Mouse (Mus musculus): ENCODE data around the gene B830017H08Rik. TPM values are rescaled to one million over a fixed set of nuclear protein-coding genes. Genes with fewer than 3 reads are reported as not detected.

The B830017H08Rik gene
- total RNA-seq, 2 experiments from 2014 or later: 3.4 to 4.1 TPM

GRCm38 (mm10) chr16:17835481-17835880, 2.6 kb downstream of the B830017H08Rik start:
- intact Hi-C loops (cut with DNase I): no loop called here
- no peak overlapping the region for H3K27ac ChIP-seq
- TF ChIP-seq CTCF (IDR thresholded peaks at IDR 0.05): no peak
- no peak for DNase-seq (ENCODE audit: extremely low spot score in 1 of 2, low spot score in 2 of 2)
- no peak overlapping the region for H3K4me3 ChIP-seq

DNA sequence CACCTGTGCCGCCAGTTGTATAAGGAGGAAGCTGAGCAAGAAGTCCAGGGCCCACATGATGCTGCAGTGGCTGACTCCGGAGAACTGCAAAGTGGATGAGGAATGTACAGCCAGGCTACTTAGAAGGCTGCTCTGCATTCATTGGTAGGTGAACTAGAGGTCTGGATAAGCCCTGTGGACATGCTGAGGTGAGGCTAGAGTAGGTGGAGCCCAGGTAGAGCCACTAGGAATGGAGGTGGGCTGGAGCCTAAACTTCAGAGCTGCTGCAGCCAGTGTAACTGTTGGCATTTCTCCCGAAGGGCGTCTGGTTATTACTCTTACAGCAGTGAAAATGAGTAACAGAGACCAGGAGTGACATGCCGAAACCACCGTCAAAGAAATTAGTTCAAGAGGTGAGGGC, 5.1 kb downstream of the B830017H08Rik start, which contains the start of gene Car15:
Car15 (minus strand) TSS at position 314 of the 400 bp plus-strand sequence.
- Histone ChIP-seq H3K4me3 (no peak within 1 kb of the TSS), H3K27ac (no peak within 1 kb of the TSS)
- intact Hi-C loops (cut with DNase I): no loop called here
- DNase-seq (ENCODE audit: extremely low spot score in 1 of 2, low spot score in 2 of 2): no peak
- TF ChIP-seq CTCF (IDR thresholded peaks at IDR 0.05): no peak

GRCm38 (mm10) chr16:17839976-17840375, 7.1 kb downstream of the B830017H08Rik start:
- TF ChIP-seq CTCF (IDR thresholded peaks at IDR 0.05): no peak
- H3K27ac ChIP-seq: no peak overlapping the region
- H3K4me3 ChIP-seq: no peak overlapping the region
- no peak for DNase-seq (ENCODE audit: extremely low spot score in 1 of 2, low spot score in 2 of 2)
- intact Hi-C loops (cut with DNase I): no loop called here

DNA sequence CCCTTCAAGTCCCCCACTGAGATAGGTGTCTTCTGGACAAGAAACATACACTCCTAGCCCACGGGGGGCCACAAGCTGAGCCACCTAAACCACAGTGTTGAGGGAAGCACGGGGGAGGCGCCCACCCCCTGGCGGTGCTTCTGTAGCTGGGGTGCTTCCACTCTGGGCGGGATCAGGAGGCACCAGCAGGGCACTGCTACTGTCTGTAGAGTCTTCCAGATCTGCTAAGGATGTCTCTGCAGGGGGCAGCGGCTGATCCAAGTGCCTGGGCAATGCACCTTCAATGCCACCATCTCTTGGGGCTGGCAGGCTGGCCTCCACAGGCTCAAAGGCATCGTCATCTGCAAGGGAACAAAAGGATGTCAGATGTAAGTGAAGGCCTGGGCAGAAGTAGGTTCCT, 9.5 kb downstream of the B830017H08Rik start:
- no peak overlapping the region for H3K4me3 ChIP-seq
- no peak for DNase-seq (ENCODE audit: extremely low spot score in 1 of 2, low spot score in 2 of 2)
- no peak for TF ChIP-seq CTCF (IDR thresholded peaks at IDR 0.05)
- intact Hi-C loops (cut with DNase I): no loop called here
- H3K27ac ChIP-seq: no peak overlapping the region

GRCm38 (mm10) chr16:17843701-17844365, 10.9 kb downstream of the B830017H08Rik start:
- intact Hi-C loops (cut with DNase I): no loop called here
- TF ChIP-seq CTCF (IDR thresholded peaks at IDR 0.05): no peak
- no peak overlapping the region for H3K4me3 ChIP-seq
- DNase-seq (ENCODE audit: extremely low spot score in 1 of 2, low spot score in 2 of 2): no peak
- no peak overlapping the region for H3K27ac ChIP-seq

DNA sequence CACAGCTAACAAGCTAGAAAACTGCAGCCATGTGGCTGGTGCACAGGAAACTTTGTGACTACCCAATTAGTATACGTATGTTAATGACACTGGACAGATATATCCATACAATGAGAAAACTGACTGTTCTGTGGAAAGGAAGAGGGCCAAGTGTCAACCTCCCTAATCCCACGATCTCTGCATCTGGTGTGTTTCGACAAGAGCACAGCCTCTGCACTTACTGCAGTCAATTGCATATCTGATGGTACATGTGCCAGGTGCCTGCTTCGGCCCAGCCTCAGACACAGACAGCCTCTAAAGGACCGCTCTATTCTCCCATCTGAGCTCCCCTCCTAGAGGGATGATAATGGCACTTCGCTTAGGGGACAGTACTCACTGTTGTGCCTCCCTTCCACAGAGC, 15.5 kb downstream of the B830017H08Rik start:
- H3K4me3 ChIP-seq: no peak overlapping the region
- DNase-seq (ENCODE audit: extremely low spot score in 1 of 2, low spot score in 2 of 2): no peak
- no peak for TF ChIP-seq CTCF (IDR thresholded peaks at IDR 0.05)
- H3K27ac ChIP-seq: peak overlapping the region; percentile 41
- intact Hi-C loops (cut with DNase I): no loop called here

- Histone ChIP-seq H3K4me3 (no peak overlapping the region), H3K27ac (peak overlapping the region; percentile 41; the same call in 1 of the 2 replicates)
- intact Hi-C loops (cut with DNase I): no loop called here
- no peak for DNase-seq (ENCODE audit: extremely low spot score in 1 of 2, low spot score in 2 of 2)
- peak; percentile 93 for TF ChIP-seq CTCF (IDR thresholded peaks at IDR 0.05)
These were observed 16.0 kb downstream of the B830017H08Rik start for GRCm38 (mm10) chr16:17848928-17849327.

DNA sequence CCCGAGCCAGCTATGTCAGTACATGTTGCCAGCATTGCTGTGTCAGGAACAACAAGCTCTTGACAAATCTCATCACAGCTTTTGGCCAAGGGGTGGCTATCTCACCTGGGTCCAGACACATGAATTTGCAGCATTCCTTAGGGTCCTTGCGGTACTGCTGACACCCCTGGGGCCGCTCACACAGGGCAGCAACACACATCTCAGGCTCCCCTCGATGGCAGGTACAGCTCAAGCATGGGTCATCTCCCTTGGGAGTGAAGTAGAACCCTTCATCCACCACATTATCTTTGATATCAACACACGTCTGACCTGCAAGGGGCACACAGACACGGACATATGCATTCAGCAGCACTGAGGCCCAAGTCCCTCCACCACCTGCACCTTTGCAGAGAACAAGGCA, 16.6 kb downstream of the B830017H08Rik start:
- DNase-seq (ENCODE audit: extremely low spot score in 1 of 2, low spot score in 2 of 2): no peak
- H3K27ac ChIP-seq: no peak overlapping the region
- no peak for TF ChIP-seq CTCF (IDR thresholded peaks at IDR 0.05)
- intact Hi-C loops (cut with DNase I): no loop called here
- no peak overlapping the region for H3K4me3 ChIP-seq

GRCm38 (mm10) chr16:17851331-17851730, 18.4 kb downstream of the B830017H08Rik start:
- no peak for TF ChIP-seq CTCF (IDR thresholded peaks at IDR 0.05)
- intact Hi-C loops (cut with DNase I): no loop called here
- Histone ChIP-seq H3K4me3 (no peak overlapping the region), H3K27ac (no peak overlapping the region; the same call in 1 of the 2 replicates)
- DNase-seq (ENCODE audit: extremely low spot score in 1 of 2, low spot score in 2 of 2): no peak

- H3K27ac ChIP-seq: peak overlapping the region; percentile 16; the same call in 1 of the 2 replicates
- intact Hi-C loops (cut with DNase I): no loop called here
- no peak overlapping the region for H3K4me3 ChIP-seq
- no peak for TF ChIP-seq CTCF (IDR thresholded peaks at IDR 0.05)
- DNase-seq (ENCODE audit: extremely low spot score in 1 of 2, low spot score in 2 of 2): no peak
These were observed 18.9 kb downstream of the B830017H08Rik start for GRCm38 (mm10) chr16:17851860-17852259.

GRCm38 (mm10) chr16:17853263-17853662, 20.3 kb downstream of the B830017H08Rik start:
- Histone ChIP-seq H3K27ac (no peak overlapping the region), H3K4me3 (no peak overlapping the region)
- intact Hi-C loops (cut with DNase I): no loop called here
- DNase-seq (ENCODE audit: extremely low spot score in 1 of 2, low spot score in 2 of 2): no peak
- no peak for TF ChIP-seq CTCF (IDR thresholded peaks at IDR 0.05)

DNA sequence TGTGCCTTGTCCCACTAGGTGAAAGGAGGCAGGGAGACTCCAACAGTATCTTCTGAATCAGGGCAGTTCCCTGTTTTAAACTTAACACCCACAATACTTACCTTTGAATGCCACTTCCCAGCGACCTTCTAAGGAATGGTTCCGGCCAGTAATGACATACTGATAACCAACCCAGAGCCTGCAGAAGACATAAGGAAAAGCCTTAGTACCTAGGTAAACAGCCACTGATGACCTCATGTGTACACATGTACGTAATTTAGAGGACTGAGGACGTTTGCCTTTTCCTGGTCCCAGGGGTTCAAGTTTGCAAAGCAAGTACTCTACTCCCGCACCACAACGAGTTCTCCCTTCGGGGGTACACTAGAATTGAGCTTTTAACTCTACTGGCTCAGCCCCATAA, 24.2 kb downstream of the B830017H08Rik start:
- no peak overlapping the region for H3K4me3 ChIP-seq
- intact Hi-C loops (cut with DNase I): no loop called here
- no peak for DNase-seq (ENCODE audit: extremely low spot score in 1 of 2, low spot score in 2 of 2)
- H3K27ac ChIP-seq: no peak overlapping the region
- TF ChIP-seq CTCF (IDR thresholded peaks at IDR 0.05): no peak

DNA sequence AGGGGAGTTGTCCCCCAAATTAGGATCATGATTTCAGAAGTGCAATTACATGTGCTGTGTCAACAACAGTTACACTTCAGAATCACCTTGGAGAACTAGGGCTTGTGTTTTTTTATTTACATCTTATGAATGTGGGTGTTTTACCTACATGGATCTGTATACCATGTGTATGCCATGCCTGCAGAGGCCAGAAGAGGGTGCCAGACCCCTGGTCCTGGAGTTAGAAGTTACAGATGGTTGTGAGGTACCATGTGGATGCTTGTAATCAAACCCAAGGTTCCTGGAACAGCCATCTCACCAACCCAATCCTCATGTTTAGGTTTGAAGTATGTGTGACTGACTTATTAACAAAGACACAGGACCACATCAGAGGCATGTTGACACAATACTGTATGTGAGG, 25.7 kb downstream of the B830017H08Rik start:
- intact Hi-C loops (cut with DNase I): no loop called here

More for the DNA sequence above, 25.7 kb downstream of the B830017H08Rik start:
- peak; percentile 47 for TF ChIP-seq CTCF (IDR thresholded peaks at IDR 0.05)
- no peak overlapping the region for H3K4me3 ChIP-seq
- H3K27ac ChIP-seq: no peak overlapping the region
- DNase-seq (ENCODE audit: extremely low spot score in 1 of 2, low spot score in 2 of 2): no peak
